Mouse (Mus musculus) MEL (cell line): ENCODE measurements around the gene Acvr2a.
A peak's percentile ranks its signal among the peaks of the same experiment; 100 is the strongest.

Source experiments
- CHD2 ChIP-seq: IDR thresholded peaks from 2 replicates; pipeline ENCODE4 v1.6.1; 2011; ENCODE audit warnings: low read length, improper control_type of control experiment
- CTCF ChIP-seq, 3 experiments: IDR thresholded peaks in 2 of 3; conservative IDR thresholded peaks in 1 of 3; 2 replicates each; pipeline ENCODE4 v1.5.1; 2011 to 2012; ENCODE audit warnings: low read length in 3 of 3, low read depth in 2 of 3, mild to moderate bottlenecking in 2 of 3, improper control_type of control experiment in 1 of 3, inconsistent platforms in 1 of 3, mixed read lengths in 1 of 3, moderate library complexity in 1 of 3; ENCODE audit not compliant: control insufficient read depth in 1 of 3, insufficient read depth in 1 of 3, poor library complexity in 1 of 3, severe bottlenecking in 1 of 3
- E2F4 ChIP-seq: IDR thresholded peaks from 2 replicates; pipeline ENCODE4 v1.6.1; 2011; ENCODE audit warnings: low read depth, low read length, improper control_type of control experiment, borderline replicate concordance
- ELF1 ChIP-seq: IDR thresholded peaks from 2 replicates; pipeline ENCODE4 v1.6.1; 2014; ENCODE audit warnings: low read depth, mild to moderate bottlenecking, inconsistent platforms, low read length, improper control_type of control experiment, moderate library complexity
- ETS1 ChIP-seq: IDR thresholded peaks from 2 replicates; pipeline ENCODE4 v1.6.1; 2012; ENCODE audit warnings: low read depth, mild to moderate bottlenecking, inconsistent platforms, low read length, improper control_type of control experiment, moderate library complexity
- GATA1 ChIP-seq: IDR thresholded peaks from 2 replicates; pipeline ENCODE4 v1.6.1; 2011; ENCODE audit warnings: low read depth, low read length, improper control_type of control experiment
- MAFK ChIP-seq: IDR thresholded peaks from 2 replicates; pipeline ENCODE4 v1.6.1; 2011; ENCODE audit warnings: low read depth, mild to moderate bottlenecking, low read length, improper control_type of control experiment, borderline replicate concordance
- POLR2AphosphoS5 ChIP-seq: IDR thresholded peaks from 2 replicates; pipeline ENCODE4 v1.6.1; 2012; ENCODE audit warnings: low read depth, borderline replicate concordance, mild to moderate bottlenecking, inconsistent platforms, low read length, moderate library complexity, mixed read lengths
- TBP ChIP-seq: IDR thresholded peaks from 2 replicates; pipeline ENCODE4 v1.8.0; 2011; ENCODE audit warnings: low read depth, low read length, improper control_type of control experiment
- TCF12 ChIP-seq: IDR thresholded peaks from 2 replicates; pipeline ENCODE4 v1.6.1; 2014; ENCODE audit warnings: low read depth, mild to moderate bottlenecking, inconsistent platforms, low read length, improper control_type of control experiment, moderate library complexity
- USF1 ChIP-seq: IDR thresholded peaks from 2 replicates; pipeline ENCODE4 v1.6.1; 2014; ENCODE audit warnings: low read depth, mild to moderate bottlenecking, inconsistent platforms, low read length, improper control_type of control experiment, moderate library complexity
- ZNF384 ChIP-seq: IDR thresholded peaks from 2 replicates; pipeline ENCODE4 v1.6.1; 2012; ENCODE audit warnings: low read depth, mild to moderate bottlenecking, inconsistent platforms, low read length, improper control_type of control experiment

GRCm38 (mm10) chr2:48826380-48826779, 12.5 kb downstream of the Acvr2a start:
- TF ChIP-seq MAFK, result no peak
- no peak for TF ChIP-seq E2F4
- TF ChIP-seq ZNF384, result no peak
- no peak for TF ChIP-seq TCF12
- no peak for TF ChIP-seq CTCF (IDR thresholded peaks at IDR 0.05 in 2 of 3, conservative IDR thresholded peaks at IDR 0.05 in 1 of 3; ENCODE audit: control insufficient read depth in 1 of 3, insufficient read depth in 1 of 3, low read depth in 2 of 3, low read length in 3 of 3, poor library complexity in 1 of 3, severe bottlenecking in 1 of 3)
- TF ChIP-seq USF1, result no peak
- no peak for TF ChIP-seq TBP
- TF ChIP-seq POLR2AphosphoS5, result no peak
- 0 out of 2 replicates have a peak, but pooled peaks have one; percentile 23 for TF ChIP-seq ETS1
- TF ChIP-seq GATA1, result peak; percentile 74
- TF ChIP-seq ELF1, result no peak
- TF ChIP-seq CHD2, result no peak
